Mouse (Mus musculus): ENCODE measurements around the gene Pitpnb.
A peak's percentile ranks its signal among the peaks of the same experiment; 100 is the strongest.

Gene Pitpnb

GRCm38 (mm10) chr5:111344721-111345400 lies 14.3 kb downstream of the Pitpnb start:
- no peak for DNase-seq (ENCODE audit: low read depth, low spot score)

GRCm38 (mm10) chr5:111356811-111357617 lies 26.5 kb downstream of the Pitpnb start:
- DNase-seq (ENCODE audit: low read depth, low spot score) = no peak

- DNase-seq (ENCODE audit: low read depth, low spot score) = no peak
Observed at GRCm38 (mm10) chr5:111360546-111360945, 30.0 kb downstream of the Pitpnb start.

GRCm38 (mm10) chr5:111361058-111361457 lies 30.5 kb downstream of the Pitpnb start:
- DNase-seq (ENCODE audit: low read depth, low spot score) = no peak

- DNase-seq (ENCODE audit: low read depth, low spot score) = no peak
Observed at GRCm38 (mm10) chr5:111361846-111362245, 31.3 kb downstream of the Pitpnb start.

GRCm38 (mm10) chr5:111363446-111364062 lies 33.0 kb downstream of the Pitpnb start:
- DNase-seq (ENCODE audit: low read depth, low spot score) = no peak

GRCm38 (mm10) chr5:111364533-111364932 lies 34.0 kb downstream of the Pitpnb start:
- peak; percentile 35 for DNase-seq (ENCODE audit: low read depth, low spot score)

GRCm38 (mm10) chr5:111366140-111366539 lies 35.6 kb downstream of the Pitpnb start:
- no peak for DNase-seq (ENCODE audit: low read depth, low spot score)

GRCm38 (mm10) chr5:111367937-111368517 lies 37.5 kb downstream of the Pitpnb start:
- DNase-seq (ENCODE audit: low read depth, low spot score) = no peak

GRCm38 (mm10) chr5:111368576-111368975 lies 38.0 kb downstream of the Pitpnb start:
- no peak for DNase-seq (ENCODE audit: low read depth, low spot score)

- DNase-seq (ENCODE audit: low read depth, low spot score) = no peak
Observed at GRCm38 (mm10) chr5:111375616-111376015, 45.1 kb downstream of the Pitpnb start.

- no peak for DNase-seq (ENCODE audit: low read depth, low spot score)
Observed at GRCm38 (mm10) chr5:111376276-111377020, 45.9 kb downstream of the Pitpnb start.

- DNase-seq (ENCODE audit: low read depth, low spot score) = no peak
Observed at GRCm38 (mm10) chr5:111378126-111378993, 47.8 kb downstream of the Pitpnb start.

GRCm38 (mm10) chr5:111383335-111383734 lies 52.8 kb downstream of the Pitpnb start:
- DNase-seq (ENCODE audit: low read depth, low spot score) = no peak

GRCm38 (mm10) chr5:111390911-111391310 lies 60.3 kb downstream of the Pitpnb start:
- DNase-seq (ENCODE audit: low read depth, low spot score) = no peak

- DNase-seq (ENCODE audit: low read depth, low spot score) = no peak
Observed at GRCm38 (mm10) chr5:111391485-111391884, 60.9 kb downstream of the Pitpnb start.

GRCm38 (mm10) chr5:111393346-111394197 lies 63.0 kb downstream of the Pitpnb start:
- DNase-seq (ENCODE audit: low read depth, low spot score) = no peak

GRCm38 (mm10) chr5:111394198-111395053 lies 63.9 kb downstream of the Pitpnb start:
- no peak for DNase-seq (ENCODE audit: low read depth, low spot score)

GRCm38 (mm10) chr5:111395771-111396170 lies 65.2 kb downstream of the Pitpnb start:
- DNase-seq (ENCODE audit: low read depth, low spot score) = no peak

All from c-Kit-negative CD71-positive TER-119-positive erythroid progenitor cells, embryonic 14.5 days (primary cell).